Mouse (Mus musculus) macrophage (primary cell): ENCODE results near the gene Sp1. TPM values are rescaled to one million over a fixed set of nuclear protein-coding genes. Genes with fewer than 3 reads are reported as not detected.
A peak's percentile ranks its signal among the peaks of the same experiment; 100 is the strongest.

Experiments used
- H3K27ac ChIP-seq: fragments of 350-480 bp; formaldehyde crosslinking; 2 replicates; pipeline ENCODE4 v1.9.0; 2021
- H3K36me3 ChIP-seq: fragments of 350-480 bp; formaldehyde crosslinking; 2 replicates; pipeline ENCODE4 v1.9.0; 2021; ENCODE audit errors: inconsistent target
- H3K4me3 ChIP-seq: fragments of 350-480 bp; formaldehyde crosslinking; 2 replicates; pipeline ENCODE4 v1.9.0; 2021; ENCODE audit errors: inconsistent target
- H3K79me2 ChIP-seq: fragments of 350-480 bp; formaldehyde crosslinking; 2 replicates; pipeline ENCODE4 v1.9.0; 2021; ENCODE audit errors: inconsistent target
- WGBS: methylation state at CpG from one replicate; pipeline ENCODE4 v1.1.7; 2026; ENCODE audit warnings: inconsistent platforms; ENCODE audit not compliant: missing documents; 5-methylcytosine and 5-hydroxymethylcytosine counted together
- polyA plus RNA-seq: library from polyadenylated mRNA; stranded (reverse); fragments of 250-400 nt; gene quantifications from 3 replicates; pipeline ENCODE4 v1.2.4, GENCODE M21; 2018; ENCODE audit warnings: inconsistent platforms

Sp1 gene
- polyA plus RNA-seq, 1 experiment from 2014 or later = 19.8 TPM

DNA sequence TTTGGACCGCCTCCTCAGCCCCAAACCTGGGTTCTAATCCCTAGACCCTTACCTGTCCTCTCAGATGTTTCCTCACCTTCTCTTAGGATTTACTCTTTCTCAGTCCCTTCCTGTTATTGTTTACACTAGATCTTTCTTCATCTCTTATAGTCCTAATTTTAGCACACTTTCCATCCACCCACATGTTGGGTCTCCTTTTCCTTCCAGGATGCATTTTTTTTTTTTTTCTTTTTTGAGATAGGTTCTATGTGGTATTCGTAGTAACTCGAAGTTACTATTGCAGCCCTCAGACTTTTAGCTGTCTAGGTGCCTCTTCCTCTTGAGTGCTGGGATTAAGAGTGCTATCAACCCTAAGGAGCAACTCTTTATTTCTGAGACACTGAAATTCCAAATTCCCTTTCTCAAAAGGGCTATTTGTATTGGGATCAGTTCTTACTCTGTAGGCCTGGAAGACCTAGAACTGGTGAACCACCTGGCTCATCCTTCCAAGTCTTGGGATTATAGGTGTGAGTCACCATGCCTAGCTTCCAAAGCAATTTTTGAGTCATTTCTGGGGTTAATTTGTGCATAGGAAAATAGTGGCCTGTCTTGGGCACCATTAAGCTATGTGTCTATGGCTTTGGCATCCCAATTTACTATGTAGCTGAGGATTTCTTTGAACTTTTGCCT lies 1.1 kb downstream of the Sp1 start:
- Histone ChIP-seq H3K27ac (no peak overlapping the region), H3K79me2 (peaks cover 53% of the 10 kb centered on the region), H3K36me3 (peaks cover 18% of the 10 kb centered on the region; the same call in 1 of the 2 replicates), H3K4me3 (peak overlapping the region; percentile 32)
- 0% methylated on average over 3 of the region's 3 CpGs for WGBS

DNA sequence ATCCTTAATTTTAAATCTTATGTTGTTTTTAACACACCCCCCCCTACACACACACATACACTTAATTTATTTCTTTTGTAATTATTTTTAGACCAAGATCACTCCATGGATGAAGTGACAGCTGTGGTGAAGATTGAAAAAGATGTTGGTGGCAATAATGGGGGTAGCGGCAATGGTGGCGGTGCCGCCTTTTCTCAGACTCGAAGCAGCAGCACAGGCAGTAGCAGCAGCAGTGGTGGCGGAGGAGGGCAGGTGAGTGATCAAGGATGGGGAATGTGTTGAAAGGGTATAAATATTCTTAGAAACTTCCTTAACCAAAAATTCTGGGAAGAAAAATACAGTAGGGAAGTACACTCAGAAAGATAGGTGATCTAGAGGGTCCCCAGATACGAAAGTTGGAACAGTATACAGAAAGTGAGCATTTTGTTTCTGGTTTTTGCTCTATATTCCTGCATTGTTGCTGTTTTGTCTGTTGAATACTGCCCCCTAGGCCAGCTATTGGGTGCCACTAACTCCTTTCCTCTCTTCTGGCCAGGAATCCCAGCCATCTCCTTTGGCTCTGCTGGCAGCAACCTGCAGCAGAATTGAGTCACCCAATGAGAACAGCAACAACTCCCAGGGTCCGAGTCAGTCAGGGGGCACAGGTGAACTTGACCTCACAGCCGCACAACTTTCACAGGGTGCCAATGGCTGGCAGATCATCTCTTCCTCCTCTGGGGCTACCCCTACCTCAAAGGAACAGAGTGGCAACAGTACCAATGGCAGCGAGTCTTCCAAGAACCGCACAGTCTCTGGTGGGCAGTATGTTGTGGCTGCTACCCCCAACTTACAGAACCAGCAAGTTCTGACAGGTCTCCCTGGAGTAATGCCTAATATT lies 2.0 kb downstream of the Sp1 start:
- Histone ChIP-seq H3K27ac (no peak overlapping the region), H3K79me2 (peaks cover 62% of the 10 kb centered on the region), H3K36me3 (peaks cover 18% of the 10 kb centered on the region; the same call in 1 of the 2 replicates), H3K4me3 (no peak overlapping the region)
- 90% methylated on average over 9 of the region's 10 CpGs for WGBS

- H3K79me2 ChIP-seq = peaks cover 69% of the 10 kb centered on the region
- 92% methylated on average over 1 of the region's 2 CpGs for WGBS
- no peak overlapping the region for H3K4me3 ChIP-seq
- H3K27ac ChIP-seq = no peak overlapping the region
- H3K36me3 ChIP-seq = peaks cover 18% of the 10 kb centered on the region; the same call in 1 of the 2 replicates
Observed at GRCm38 (mm10) chr15:102408558-102409130, 2.7 kb downstream of the Sp1 start.

DNA sequence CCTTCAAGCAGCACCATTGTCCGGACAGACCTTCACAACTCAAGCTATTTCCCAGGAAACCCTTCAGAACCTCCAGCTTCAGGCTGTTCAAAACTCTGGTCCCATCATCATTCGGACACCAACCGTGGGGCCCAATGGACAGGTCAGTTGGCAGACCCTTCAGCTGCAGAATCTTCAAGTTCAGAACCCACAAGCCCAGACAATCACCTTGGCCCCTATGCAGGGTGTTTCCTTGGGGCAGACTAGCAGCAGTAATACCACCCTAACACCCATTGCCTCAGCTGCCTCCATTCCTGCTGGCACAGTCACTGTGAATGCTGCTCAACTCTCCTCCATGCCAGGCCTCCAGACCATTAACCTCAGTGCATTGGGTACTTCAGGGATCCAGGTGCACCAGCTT lies 3.3 kb downstream of the Sp1 start:
- Histone ChIP-seq H3K4me3 (no peak overlapping the region), H3K36me3 (peaks cover 18% of the 10 kb centered on the region; the same call in 1 of the 2 replicates), H3K79me2 (peaks cover 76% of the 10 kb centered on the region), H3K27ac (no peak overlapping the region)
- WGBS = 90% methylated on average over 3 of the region's 3 CpGs

GRCm38 (mm10) chr15:102411077-102411476 lies 5.1 kb downstream of the Sp1 start:
- Histone ChIP-seq H3K79me2 (peaks cover 94% of the 10 kb centered on the region), H3K36me3 (peaks cover 18% of the 10 kb centered on the region; the same call in 1 of the 2 replicates), H3K27ac (no peak overlapping the region), H3K4me3 (no peak overlapping the region)
- no CpG with 5 or more reads among the region's 1 CpGs for WGBS

DNA sequence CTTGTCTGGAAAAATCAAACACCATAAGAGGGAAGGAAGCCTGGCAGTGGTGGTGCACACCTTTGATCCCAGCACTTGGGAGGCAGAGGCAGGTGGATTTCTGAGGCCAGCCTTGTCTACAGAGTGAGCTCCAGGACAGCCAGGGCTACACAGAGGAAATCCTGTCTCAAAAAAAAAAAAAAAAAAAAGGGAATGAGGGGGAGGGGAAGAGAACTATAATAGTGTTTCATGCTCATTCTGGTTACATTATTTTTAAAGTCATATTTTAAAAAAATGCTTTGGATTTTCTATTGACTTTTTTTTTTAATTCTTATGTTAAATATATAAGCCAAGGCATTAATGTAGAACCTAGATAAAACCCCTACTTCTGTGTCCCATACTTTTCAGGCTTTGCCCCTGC lies 7.7 kb downstream of the Sp1 start:
- Histone ChIP-seq H3K79me2 (peaks cover 100% of the 10 kb centered on the region), H3K36me3 (peaks cover 9% of the 10 kb centered on the region; the same call in 1 of the 2 replicates), H3K4me3 (no peak overlapping the region), H3K27ac (no peak overlapping the region)

DNA sequence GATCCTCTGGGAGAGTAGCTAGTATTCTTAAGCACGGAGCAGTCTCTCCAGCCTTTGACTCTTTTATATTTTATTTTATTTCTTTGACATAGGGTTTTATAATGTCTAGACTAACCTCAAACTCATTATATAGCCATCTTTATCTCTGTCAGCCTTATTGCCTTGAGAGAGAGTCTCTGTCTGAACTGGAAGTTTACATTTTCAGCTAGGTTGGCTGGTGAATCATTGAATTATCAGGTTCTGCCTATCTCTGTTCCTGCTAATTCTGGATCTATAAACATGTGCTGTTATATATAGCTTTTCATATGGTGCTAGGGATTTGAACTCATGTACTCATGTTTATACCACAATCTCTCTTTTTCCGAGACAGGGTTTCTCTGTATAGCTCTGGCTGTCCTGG lies 11.6 kb downstream of the Sp1 start:
- peaks cover 100% of the 10 kb centered on the region for H3K79me2 ChIP-seq
- WGBS = 100% methylated on average over 1 of the region's 2 CpGs
- no peak overlapping the region for H3K27ac ChIP-seq
- H3K4me3 ChIP-seq = no peak overlapping the region
- no peaks in the 10 kb centered on the region for H3K36me3 ChIP-seq

- WGBS = 20% methylated on average over 1 of the region's 1 CpGs
- Histone ChIP-seq H3K4me3 (no peak overlapping the region), H3K36me3 (peaks cover 5% of the 10 kb centered on the region; the same call in 1 of the 2 replicates), H3K79me2 (peaks cover 100% of the 10 kb centered on the region), H3K27ac (no peak overlapping the region)
Observed at GRCm38 (mm10) chr15:102420986-102421385, 15.0 kb downstream of the Sp1 start.

GRCm38 (mm10) chr15:102421437-102421836 lies 15.5 kb downstream of the Sp1 start:
- no peak overlapping the region for H3K27ac ChIP-seq
- 41% methylated on average over 3 of the region's 3 CpGs for WGBS
- peaks cover 8% of the 10 kb centered on the region; the same call in 1 of the 2 replicates for H3K36me3 ChIP-seq
- no peak overlapping the region for H3K4me3 ChIP-seq
- H3K79me2 ChIP-seq = peaks cover 100% of the 10 kb centered on the region

GRCm38 (mm10) chr15:102423602-102424240 lies 17.8 kb downstream of the Sp1 start:
- H3K4me3 ChIP-seq = no peak overlapping the region
- peaks cover 83% of the 10 kb centered on the region for H3K79me2 ChIP-seq
- WGBS = 88% methylated on average over 2 of the region's 2 CpGs
- no peak overlapping the region for H3K27ac ChIP-seq
- H3K36me3 ChIP-seq = peaks cover 24% of the 10 kb centered on the region; the same call in 1 of the 2 replicates

- 90% methylated on average over 2 of the region's 2 CpGs for WGBS
- Histone ChIP-seq H3K79me2 (peaks cover 74% of the 10 kb centered on the region), H3K36me3 (peaks cover 34% of the 10 kb centered on the region; the same call in 1 of the 2 replicates), H3K4me3 (no peak overlapping the region), H3K27ac (no peak overlapping the region)
Observed at GRCm38 (mm10) chr15:102424657-102425056, 18.7 kb downstream of the Sp1 start.

DNA sequence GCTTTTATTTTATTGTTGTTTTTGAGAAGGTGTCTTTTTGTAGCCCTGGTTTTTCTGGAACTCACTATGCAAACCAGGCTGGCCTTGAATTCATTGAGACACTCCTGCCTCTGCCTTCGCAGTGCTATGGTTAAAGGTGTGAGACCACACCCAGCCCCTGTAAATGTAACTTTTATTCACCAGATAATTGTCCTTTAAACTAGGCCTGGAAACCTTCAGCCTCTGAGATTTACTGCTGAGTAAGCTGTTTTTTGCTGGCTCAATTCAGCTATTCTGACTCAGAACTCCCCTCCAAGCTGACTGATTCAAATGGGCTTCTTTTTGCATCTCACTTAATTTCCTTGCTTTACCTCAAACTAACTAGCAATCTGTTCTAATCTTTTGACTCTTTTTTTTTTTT lies 21.0 kb downstream of the Sp1 start:
- Histone ChIP-seq H3K4me3 (no peak overlapping the region), H3K36me3 (peaks cover 47% of the 10 kb centered on the region; the same call in 1 of the 2 replicates), H3K27ac (no peak overlapping the region), H3K79me2 (peaks cover 51% of the 10 kb centered on the region)
- WGBS = 100% methylated on average over 1 of the region's 1 CpGs

GRCm38 (mm10) chr15:102432046-102432445 lies 26.1 kb downstream of the Sp1 start:
- no peak overlapping the region for H3K4me3 ChIP-seq
- H3K79me2 ChIP-seq = no peaks in the 10 kb centered on the region; the same call in 1 of the 2 replicates
- WGBS = 17% methylated on average over 1 of the region's 1 CpGs
- peaks cover 47% of the 10 kb centered on the region; the same call in 1 of the 2 replicates for H3K36me3 ChIP-seq
- no peak overlapping the region for H3K27ac ChIP-seq

DNA sequence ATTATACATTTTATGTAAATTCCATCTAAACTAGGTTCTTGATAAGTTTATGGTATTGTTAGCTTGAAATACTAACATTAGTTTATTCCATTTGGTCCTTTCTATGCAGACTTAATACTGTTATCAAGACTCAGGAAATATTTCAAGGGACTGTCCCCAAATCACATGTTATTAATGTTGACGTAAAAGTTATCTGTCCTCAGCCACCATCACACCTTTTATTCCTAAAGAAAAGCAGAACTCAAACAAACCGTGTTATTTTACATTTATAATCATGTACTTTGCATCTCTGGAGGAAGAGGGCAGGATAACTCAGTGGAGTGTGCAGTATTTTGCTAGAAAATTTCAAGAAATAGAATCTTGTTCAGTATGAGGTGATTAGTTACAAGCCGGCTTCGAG lies 27.2 kb downstream of the Sp1 start:
- H3K79me2 ChIP-seq = no peaks in the 10 kb centered on the region
- WGBS = 90% methylated on average over 4 of the region's 4 CpGs
- peaks cover 40% of the 10 kb centered on the region; the same call in 1 of the 2 replicates for H3K36me3 ChIP-seq
- no peak overlapping the region for H3K27ac ChIP-seq
- no peak overlapping the region for H3K4me3 ChIP-seq
